Mouse (Mus musculus): ENCODE results near the gene Rimkla.
"Not testable (repeated sequence)": the region's sequence is repeated elsewhere in the genome, so short reads cannot be mapped to it uniquely, and the experiment has no call there.

Gene Rimkla

DNA sequence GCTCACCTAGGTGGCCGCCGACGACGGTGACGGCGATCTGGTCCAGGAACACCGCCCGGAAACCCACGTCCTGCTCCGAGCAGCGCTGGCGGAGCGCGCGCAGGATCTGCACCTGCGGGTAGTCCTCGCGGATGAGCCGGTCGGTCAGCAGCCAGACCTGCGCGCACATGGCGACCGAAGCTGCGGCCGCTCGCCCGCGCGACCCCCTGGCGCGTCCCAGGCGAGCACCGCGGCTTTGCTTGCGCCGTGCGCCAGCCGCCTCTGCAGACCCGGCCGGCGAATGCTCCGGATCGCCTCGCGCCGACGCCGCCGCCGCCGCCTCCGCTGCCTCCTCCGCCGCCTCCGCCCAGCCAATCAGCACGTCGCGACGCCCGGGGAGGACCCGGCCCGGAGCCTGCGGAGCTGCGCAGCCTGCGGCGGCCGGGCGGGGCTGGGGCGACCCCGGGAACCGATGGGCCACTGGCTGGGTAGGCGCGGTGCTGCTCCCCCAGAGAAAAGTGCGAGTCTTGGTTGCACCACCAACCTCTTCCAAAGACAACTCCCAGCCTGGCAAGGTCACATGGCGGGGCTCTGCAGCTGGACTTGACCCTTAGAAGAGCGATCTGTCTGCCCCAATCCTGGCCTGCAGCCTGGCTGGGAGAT lies at the start of gene Rimkla:
Gene Rimkla, minus strand, starts transcription at position 338 of the 642 bp plus-strand sequence.
- DNase-seq (ENCODE audit: low spot score in 2 of 2) = peak; percentile 3 to 9

DNA sequence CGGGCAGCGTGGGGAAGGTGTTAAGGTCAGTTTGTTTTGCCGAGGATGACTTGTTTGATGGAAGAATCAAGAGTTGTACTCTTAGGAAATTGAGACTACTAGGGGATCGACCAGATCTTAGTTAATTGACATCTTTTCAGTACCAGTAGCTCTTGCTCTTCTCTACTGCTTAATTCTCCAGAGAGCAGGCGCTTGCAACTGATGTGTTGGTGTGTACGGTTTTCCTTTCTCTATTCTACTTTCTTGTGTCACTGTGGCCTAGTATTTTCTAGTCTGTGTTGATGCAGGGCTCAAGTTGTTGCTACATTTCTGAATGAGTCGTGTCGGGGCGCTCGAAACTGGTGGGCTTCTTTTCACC lies 48.1 kb upstream of the Rimkla start:
- no peak for DNase-seq (ENCODE audit: low spot score in 2 of 2)

DNA sequence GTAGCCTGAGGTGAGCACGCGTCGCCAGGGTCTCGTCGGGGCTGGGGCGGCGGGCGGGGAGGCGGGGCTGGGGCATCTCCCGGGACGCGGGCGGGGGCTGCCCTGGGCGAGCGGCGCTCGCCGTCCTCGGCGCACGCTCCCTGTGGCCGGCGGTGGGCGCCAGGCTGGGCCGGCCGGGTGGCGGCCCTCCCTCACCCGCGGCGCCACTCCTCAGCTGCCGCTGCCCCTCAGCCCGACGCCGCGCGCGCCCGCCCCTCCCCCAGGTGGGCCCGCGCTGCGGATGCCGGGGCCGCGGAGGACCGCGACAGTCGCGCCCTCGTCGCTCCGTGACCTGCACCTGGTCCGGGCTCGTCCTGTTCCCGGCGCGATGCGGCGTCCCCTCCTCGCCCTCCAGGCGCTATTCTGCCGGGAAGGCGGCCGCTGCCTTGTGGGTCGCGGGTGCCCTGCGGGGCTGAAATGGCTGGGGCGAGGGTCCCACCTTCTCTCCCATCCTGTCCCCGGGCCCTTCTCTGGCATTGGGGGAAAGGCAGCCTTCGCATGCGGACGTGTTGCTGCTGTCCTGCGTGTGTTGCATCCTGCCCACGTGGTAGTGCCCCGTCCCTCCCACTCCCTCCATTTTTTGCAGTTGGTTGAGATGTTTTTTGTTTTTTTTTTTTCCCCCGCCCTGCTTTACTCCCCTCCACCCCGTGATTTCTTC lies 47.6 kb upstream of the Rimkla start:
- DNase-seq (ENCODE audit: low spot score in 2 of 2) = peak; percentile 12 to 20

DNA sequence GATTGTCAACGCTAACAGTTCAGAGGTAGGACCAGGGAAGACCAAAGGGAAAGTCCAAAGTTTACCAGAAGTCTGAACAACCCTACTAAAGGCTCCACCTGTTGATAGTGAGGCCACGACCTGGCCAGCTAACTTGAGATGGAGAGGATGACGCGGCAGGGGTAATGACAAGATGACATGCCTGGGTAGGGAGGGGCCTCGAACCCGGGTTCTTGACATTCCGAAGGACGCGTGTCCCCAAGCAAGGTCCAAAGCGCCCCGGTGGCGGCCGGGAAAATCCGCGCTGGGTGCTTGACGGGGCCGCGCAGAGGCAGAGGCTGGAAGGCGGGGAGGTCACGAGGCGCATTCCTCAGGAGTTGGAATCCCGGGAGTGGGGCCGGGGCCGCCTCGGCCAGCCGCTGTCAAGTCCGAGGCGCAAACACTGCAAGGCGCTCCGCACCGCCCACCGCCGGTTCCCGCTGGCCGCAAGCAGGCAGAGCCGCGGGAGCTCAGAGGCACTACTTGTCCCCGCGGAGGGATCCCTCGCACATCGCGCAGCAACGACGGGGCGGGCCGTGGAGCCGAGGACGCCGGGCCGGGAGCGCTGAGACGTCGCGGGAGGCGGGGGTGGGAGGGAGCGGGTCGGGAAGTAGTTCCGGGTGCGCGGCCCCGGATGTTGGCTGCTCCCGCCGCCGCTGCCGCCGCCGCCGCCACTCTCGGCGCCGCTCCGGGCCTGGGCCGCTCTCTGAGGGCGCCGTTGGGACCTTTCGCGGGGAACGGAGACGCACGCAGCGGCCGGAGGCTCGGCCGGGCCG lies 46.8 kb upstream of the Rimkla start, which contains the start of gene Frg2f1:
Gene Frg2f1, minus strand, starts transcription at position 499 of the 794 bp plus-strand sequence.
- peak; percentile 84 to 86 for DNase-seq (ENCODE audit: low spot score in 2 of 2)

DNA sequence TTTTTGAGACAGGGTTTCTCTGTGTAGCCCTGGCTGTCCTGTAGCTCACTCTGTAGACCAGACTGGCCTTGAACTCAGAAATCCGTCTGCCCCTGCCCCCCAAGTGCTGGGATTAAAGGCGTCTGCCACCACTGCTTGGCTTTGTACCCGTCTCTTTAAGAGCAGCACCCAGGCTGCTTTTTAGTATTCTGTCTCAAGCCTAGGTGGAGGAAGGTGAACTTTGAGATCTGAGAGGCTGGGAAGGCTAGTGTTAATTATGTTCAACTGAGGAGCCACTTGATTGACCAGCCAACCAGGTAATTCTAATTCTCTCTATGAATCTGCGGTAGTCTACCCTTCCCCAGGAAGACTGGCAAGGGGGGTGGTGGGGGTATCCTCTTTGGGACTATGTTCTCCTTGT lies 45.0 kb upstream of the Rimkla start:
- DNase-seq (ENCODE audit: low spot score in 2 of 2) = no peak

DNA sequence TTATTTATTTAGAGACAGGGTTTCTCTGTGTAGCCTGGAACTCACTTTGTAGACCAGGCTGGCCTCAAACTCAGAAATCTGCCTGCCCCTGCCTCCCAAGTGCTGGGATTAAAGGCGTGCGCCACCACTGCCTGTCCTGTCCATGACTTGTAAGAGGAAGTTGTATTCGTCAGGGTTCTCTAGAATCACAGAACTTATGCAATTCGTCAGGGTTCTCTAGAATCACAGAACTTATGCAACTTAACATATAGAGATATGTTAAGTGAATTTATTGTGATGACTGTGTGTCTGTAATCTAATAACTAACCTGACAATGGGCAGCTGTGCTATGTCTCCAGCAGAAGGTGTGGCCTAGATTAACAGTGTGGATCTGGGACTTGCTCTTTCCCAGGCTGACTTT lies 44.2 kb upstream of the Rimkla start, which contains the start of gene Foxj3:
Gene Foxj3, plus strand, starts transcription at position 390 of the 400 bp plus-strand sequence.
- not testable (repeated sequence) for DNase-seq (ENCODE audit: low spot score in 2 of 2)

DNA sequence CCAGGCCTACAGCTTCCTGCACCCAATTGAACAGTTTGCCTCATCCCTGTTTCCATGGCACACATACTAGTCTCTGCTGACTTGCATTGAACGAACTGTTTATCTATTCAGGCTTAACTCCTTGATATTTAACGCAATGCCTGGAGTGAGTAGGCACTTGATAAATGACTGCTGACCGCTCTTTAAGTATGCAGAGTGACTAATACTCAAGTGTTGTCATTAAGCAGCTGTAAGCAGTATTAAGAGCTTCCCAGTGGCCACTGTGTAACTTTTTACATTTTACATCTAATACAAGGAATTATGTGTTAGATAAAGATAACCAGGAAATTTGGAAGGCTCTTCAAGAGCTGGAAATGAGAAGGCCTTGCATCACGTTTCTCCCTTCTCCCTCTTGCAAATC lies 42.7 kb upstream of the Rimkla start:
- no peak for DNase-seq (ENCODE audit: low spot score in 2 of 2)

DNA sequence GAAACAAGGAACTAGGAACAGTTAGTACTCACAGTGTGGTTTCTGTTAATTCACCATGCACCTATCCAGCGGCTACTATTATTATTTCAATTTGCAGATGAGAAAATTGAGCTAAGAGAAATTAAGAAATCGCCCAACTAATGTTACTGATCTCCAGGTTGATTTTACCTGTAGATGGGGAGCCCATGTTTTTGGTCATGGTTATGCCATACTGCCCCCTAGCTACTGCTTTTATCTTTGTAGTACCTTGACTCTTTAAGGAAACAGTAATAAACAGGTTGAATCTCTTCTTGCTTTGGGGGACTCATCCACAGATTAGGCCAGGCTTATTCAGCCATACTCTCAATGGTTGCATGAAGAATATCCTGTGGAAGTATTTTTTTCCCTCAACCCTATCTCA lies 39.4 kb upstream of the Rimkla start:
- no peak for DNase-seq (ENCODE audit: low spot score in 2 of 2)

DNA sequence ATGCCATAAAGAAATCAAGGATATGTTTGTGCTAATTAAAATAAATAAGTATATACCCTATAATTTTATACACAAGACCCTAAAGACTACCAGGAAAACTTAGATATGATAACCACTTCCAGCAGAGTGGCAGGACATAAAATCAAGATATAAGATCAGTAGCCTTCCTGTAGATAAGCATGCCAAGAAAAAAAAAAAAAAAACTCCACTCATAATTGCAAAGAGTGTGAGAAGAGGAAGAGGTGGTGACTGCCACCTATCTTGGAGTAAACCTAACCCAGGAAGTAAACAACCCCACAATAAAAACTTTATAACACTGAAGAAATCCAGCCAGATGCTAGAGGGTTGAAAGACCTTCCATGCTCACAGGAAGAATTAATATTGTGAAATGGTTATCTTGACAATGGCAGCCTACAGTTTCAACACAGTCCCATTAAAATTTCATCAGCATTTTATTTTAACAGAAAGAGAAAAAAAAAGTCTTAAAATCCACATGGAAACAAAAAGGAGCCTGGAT lies 34.0 kb upstream of the Rimkla start:
- DNase-seq (ENCODE audit: low spot score in 2 of 2) = no peak

DNA sequence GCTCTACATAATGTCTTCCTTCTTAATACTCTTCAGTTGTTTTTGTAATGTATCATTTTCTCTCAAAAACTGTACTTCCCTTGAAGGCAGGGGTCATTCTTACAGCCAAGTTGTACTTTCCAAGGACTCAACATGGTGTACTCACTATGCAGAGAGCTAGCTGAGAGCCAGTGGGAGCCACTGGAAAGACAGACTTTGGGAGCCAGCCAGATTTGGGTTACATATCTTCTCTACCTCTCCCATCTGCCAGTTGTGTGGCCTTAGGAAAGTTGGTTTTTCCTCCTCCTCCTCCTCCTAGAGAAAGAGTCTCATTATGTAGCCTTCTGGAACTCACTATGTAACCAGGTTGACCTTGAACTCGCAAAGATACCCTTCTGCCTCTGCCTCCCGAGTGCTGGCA lies 32.0 kb upstream of the Rimkla start:
- no peak for DNase-seq (ENCODE audit: low spot score in 2 of 2)

DNA sequence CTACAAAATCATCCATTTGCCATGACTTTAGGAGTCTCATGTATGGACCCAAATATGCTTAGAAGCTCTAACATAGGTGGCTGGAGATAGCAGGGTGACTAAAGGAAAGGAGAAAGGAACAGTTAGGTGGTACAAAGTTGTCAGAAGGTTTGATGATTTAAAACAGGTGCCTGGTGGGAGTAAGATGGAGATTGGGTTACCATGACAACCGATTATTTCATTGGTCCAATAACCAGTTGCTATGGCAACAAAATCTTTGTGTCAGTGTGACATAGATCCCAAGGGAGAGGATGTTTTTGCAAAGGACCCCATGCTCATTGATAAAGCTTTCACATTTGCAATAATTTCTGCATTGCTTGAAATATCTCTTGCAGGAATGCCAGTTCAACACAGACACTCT lies 31.6 kb upstream of the Rimkla start:
- no peak for DNase-seq (ENCODE audit: low spot score in 2 of 2)

DNA sequence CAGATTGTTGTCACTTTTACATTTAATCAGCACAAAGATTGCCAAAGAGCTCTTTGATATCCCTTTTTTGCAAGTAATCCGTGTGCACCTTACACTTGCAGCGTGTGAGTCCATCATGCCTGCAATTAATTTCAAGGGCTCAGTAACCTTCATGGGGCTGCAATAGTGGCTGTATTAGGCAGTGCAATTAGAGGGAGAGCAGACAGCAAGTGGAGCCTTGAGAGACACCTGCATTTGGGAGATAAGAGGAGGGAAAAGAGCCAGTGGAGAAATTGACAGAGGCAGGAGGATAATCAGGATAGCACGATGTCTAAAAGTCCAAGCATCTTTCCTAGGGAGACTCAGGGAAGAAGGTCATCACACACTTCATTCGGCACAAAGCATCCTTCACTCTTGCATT lies 31.1 kb upstream of the Rimkla start:
- DNase-seq (ENCODE audit: low spot score in 2 of 2) = no peak

DNA sequence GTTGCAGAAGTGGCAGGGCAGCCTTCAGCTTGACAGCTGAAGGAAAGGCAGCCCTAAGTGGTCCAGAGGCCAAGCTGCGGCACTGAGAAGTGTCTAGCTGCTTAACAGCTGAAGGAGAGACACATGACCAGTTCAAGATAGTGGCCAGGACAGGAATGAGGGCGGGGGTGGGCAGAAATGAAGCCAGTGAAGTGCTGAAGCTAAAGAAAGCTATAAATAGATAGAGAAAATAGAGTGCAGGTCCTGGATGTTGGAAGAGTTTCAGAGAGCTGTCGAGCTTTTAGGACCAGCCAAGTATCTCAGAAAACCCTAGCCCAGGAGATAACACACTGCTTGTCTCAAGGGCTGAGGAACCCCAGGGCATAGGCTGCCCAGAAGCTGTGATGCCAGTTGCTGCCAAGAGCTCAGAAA lies 20.3 kb upstream of the Rimkla start:
- DNase-seq (ENCODE audit: low spot score in 2 of 2) = no peak

DNA sequence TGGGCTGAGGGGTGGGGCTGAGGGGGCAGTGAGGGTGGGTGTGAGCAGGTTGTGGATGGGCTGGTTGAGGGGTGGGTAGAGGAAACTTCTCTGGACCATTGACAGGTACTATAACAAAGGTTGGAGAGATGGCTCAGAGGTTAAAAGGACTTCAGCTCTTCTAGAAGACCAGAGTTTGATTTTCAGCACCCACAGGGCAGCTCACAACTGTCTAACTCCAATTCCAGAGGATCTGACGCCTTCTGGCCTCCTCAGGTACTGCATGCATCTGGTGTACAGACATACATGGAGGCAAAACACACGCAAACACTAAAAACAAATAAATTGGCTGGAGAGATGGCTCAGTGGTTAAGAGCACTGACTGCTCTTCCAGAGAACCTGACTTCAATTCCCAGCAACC lies 19.2 kb upstream of the Rimkla start:
- DNase-seq (ENCODE audit: low spot score in 2 of 2) = no peak

DNA sequence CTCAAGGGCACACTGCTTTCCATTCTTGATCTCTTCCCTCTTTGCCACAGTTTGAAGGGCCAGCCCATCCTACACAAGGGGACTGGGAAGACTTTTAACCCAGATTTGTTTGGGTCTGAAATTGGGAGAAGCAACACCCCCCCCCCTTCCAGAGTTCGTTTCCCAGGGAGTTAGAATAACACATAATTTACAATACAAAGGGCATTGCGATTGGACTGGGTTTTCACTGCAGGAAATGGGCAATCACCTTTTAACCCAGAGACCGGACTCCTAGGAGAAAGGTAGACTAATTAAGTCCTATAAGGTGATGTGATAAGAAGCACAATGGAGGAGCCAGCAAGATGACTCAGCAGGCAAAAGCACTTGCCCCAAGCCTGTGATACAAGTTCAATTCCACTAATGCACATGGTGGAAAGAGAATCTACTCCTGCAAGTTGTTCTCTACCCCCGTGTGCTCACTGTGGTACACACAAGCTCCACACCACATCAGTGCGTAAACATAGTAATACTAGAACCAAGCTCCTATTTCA lies 6.0 kb upstream of the Rimkla start:
- no peak for DNase-seq (ENCODE audit: low spot score in 2 of 2)

DNA sequence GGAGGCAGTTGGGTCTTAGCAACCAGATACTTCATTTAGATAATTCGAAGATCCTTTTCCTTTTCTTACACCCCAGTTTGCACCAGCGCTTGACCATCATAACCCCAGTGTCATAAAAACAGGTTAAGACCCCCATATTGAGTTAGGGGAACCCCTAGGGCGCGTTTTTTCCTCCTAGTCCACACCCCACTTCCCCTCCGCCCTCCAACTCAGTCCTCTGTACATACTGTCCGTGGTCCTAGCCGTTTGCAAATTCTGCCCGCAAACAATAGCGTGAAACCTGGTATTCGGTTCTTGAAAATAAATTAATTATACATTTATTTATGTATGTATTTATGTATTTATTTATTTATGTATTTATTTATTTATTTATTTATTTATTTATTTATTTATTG lies 502 bp upstream of the Rimkla start:
- DNase-seq (ENCODE audit: low spot score in 2 of 2) = no peak

DNA sequence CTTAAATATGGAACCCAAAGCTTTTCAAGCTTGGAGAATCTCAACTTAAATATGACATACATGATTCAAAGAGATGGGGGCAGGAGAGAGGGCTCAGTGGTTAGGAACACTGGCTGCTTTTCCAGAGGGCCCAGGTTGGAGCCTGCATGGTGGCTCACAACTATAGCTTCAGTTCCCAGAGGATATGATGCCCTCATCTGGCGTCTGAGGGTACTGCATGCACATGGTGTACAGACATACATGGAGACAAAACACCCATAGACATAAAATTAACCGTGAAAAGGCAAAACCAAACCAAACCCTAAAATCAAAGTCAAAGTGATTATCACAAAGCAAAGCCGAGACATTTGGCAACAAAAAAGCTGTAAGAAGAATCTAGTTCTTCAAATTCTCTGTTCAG lies 1.6 kb downstream of the Rimkla start:
- DNase-seq (ENCODE audit: low spot score in 2 of 2) = peak in 1 of 2 experiments; percentile 7

DNA sequence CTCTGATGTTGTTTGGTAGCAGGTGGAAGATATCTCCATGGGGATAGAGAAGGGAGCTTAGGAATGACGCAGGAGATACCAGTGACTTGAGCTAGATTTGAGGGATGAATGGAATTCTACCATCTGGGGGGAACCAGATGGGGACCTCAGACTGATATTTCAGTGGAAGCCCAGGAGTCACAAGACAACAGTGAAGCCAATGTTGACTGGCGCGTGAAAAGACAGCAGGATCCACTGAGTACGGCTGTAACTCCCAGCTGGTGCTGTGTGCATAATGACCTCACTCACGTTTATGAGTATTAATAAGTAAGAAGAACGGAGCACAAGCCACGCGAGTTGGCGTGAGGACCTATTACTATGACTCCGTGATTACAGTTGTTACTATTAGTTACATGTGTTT lies 2.8 kb downstream of the Rimkla start:
- DNase-seq (ENCODE audit: low spot score in 2 of 2) = no peak

DNA sequence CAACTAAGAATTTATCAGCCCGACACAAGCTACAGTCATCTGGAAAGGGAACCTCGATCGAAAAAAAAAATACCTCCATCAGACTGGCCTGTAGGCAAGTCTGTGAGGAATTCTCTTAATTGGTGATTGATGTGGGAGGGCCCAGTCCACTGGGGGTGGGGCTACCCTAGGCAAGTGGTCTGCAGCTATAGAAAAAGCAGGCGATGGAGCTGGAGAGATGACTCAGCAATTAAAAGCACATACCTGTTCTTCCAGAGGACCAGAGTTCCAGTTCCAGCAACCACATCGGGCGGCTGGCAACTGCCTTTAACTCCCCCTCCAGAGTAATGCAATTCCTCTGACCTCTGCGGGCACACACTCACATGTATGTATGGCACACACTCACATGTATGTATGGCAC lies 7.5 kb downstream of the Rimkla start:
- no peak for DNase-seq (ENCODE audit: low spot score in 2 of 2)

DNA sequence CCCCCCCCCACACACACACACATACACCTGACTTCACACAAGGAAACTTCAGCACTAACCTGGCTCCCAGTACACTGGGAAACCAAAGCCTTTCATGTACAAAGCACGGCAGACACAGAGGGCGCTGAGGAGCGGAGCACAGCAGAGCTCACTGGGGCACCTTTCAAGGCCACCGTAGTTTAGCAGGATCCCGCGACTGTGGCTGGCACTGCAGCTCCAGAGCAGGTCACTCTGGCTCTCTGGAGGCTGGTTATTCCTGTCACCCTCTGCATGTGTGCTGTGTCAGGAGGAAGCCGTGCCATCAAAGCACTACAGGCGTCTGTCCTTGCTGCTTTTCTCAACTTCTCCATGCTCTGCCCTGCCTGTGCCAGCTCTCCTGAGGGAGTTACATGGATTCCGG lies 9.4 kb downstream of the Rimkla start:
- DNase-seq (ENCODE audit: low spot score in 2 of 2) = no peak

DNA sequence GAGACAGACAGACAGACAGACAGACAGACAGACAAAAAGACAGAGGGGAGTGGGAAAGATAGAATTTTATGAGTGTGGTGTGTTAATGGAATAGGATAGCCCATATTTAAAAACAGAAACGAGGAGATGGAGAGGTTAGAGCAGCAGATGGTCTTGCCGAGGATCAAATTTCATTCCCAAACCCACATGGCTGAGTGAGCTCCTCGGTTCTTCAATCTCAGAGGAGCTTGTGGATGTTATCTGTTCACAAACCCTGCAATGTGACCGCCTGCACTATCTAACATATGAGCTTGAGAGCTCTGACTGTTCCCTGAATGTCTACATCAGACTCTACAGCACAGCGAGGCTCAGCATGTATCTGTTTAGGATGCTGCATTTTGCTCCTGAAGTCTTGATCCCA lies 19.3 kb downstream of the Rimkla start:
- no peak for DNase-seq (ENCODE audit: low spot score in 2 of 2)

DNA sequence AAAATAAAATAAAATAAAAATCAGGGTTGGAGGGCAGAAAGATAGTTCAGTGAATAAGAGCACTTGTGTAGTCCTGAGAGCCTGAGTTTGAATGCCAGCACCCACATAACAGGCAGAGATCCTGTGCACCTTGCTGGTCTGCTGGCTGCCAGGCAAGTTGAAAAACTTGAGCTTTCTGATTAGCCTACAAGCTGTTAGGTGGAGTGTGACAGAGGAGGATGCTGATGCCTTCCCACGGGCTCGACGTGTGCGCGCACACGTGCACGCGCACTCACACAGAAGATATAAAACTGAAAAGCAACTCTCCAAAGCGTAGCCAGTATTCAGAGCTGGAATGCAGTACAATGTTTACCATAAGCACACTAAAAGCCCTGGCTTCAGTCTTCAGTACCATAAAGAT lies 19.9 kb downstream of the Rimkla start:
- DNase-seq (ENCODE audit: low spot score in 2 of 2) = no peak
